In the genomic region with DNA sequence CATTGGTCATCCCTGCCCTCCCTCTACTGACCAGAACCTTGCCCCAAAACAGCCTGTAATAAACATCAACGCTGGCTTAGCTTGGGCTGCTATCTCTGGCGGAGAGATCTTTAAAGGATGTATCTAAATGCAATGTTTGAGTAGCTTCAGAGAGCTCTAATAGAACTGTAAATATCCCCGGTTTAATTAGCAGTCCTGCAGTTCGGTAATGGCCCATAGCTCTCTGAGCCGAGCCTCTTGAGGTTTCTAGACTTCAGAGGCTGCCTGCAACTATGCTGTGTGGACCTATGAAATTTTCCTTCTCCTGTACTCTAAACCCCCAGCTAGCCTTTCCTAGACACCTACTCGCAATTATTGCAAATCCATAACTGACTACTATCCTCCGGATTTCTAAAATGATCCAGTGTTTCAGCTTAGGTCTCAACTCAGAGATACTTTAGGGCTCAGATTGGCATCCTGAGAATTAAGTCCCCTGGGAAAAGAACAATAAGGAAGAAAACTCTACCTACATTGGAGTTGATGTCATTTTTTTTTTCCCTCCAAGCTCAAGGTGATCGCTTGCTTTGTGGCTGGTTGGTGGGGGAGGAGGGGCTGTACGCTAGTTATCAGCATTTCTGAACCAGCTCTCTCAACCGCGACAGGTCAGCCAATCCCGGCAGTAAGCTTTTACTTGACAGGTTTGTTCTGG, we compare ENCODE assay signal across 8 mouse cellular contexts. TPM values are rescaled to one million over a fixed set of nuclear protein-coding genes. Genes with fewer than 3 reads are reported as not detected.
DNase-seq lines count a peak whose midpoint lies in the region; ATAC-seq and TF ChIP-seq lines count a peak whose summit lies in the region.

No protein-coding gene starts in this region.

- no peaks in the 10 kb centered on the region for H3K36me3 ChIP-seq in ES-Bruce4 (ENCODE audit: control insufficient read depth, insufficient read depth, low read length, poor library complexity, severe bottlenecking)
- H3K36me3 ChIP-seq in limb, embryonic 12.5 days: no peaks in the 10 kb centered on the region
- no peaks in the 10 kb centered on the region for H3K36me3 ChIP-seq in splenic B cell, adult 2 months (ENCODE audit: control insufficient read depth, insufficient read depth, low read length, poor library complexity, severe bottlenecking)

- H3K4me2 ChIP-seq in limb, embryonic 12.5 days: peak overlapping the region; percentile 95

- peak overlapping the region; percentile 72 for H3K9ac ChIP-seq in ES-Bruce4 (ENCODE audit: low read depth, poor library complexity, severe bottlenecking)
- peak overlapping the region; percentile 75 for H3K9ac ChIP-seq in limb, embryonic 12.5 days (replicated peaks)

- no peak for TF ChIP-seq POLR2A in ES-Bruce4 (IDR thresholded peaks at IDR 0.05; ENCODE audit: insufficient read depth, low read length)
- no peak for TF ChIP-seq POLR2A in embryonic fibroblast, embryonic 13.5 days (IDR thresholded peaks at IDR 0.05; ENCODE audit: low read depth, low read length)

- no peak for ATAC-seq in limb, embryonic 12.5 days (ENCODE audit: insufficient number of reproducible peaks, insufficient read depth, low FRiP score, low TSS enrichment, low read depth)

- H3K27ac ChIP-seq in gastrocnemius, adult 2 months: peak overlapping the region; percentile 98
- H3K27ac ChIP-seq in ES-Bruce4 (ENCODE audit: insufficient read depth, low read length): no peak overlapping the region
- no peak overlapping the region for H3K27ac ChIP-seq in embryonic fibroblast, embryonic 13.5 days (ENCODE audit: insufficient read depth, low read length)
- H3K27ac ChIP-seq in limb, embryonic 12.5 days: no peak overlapping the region

- peak overlapping the region; percentile 80 for H3K4me3 ChIP-seq in gastrocnemius, adult 2 months
- peak overlapping the region; percentile 94 for H3K4me3 ChIP-seq in ES-Bruce4 (ENCODE audit: low read depth, low read length)
- H3K4me3 ChIP-seq in embryonic fibroblast, embryonic 13.5 days (ENCODE audit: insufficient read depth, low read length): peak overlapping the region; percentile 84
- peak overlapping the region; percentile 96 for H3K4me3 ChIP-seq in limb, embryonic 12.5 days (replicated peaks)

- TF ChIP-seq EP300 in ES-Bruce4 (IDR thresholded peaks at IDR 0.05; ENCODE audit: insufficient read depth, low read depth, low read length): no peak

- no peak for DNase-seq in gastrocnemius, adult 2 months
- DNase-seq in gastrocnemius, adult 8-10 months (ENCODE audit: low spot score in 2 of 2): no peak
- peak; percentile 34 for DNase-seq in splenic B cell, adult 2 months (ENCODE audit: low read depth, low spot score)
- DNase-seq in spleen, adult 12 weeks (ENCODE audit: low spot score): no peak
- DNase-seq in thymus, postnatal 4 days: no peak

- no peak for TF ChIP-seq CTCF in gastrocnemius, adult 2 months (IDR thresholded peaks at IDR 0.05)
- TF ChIP-seq CTCF in ES-Bruce4 (IDR thresholded peaks at IDR 0.05; ENCODE audit: low read depth, low read length): no peak
- TF ChIP-seq CTCF in embryonic fibroblast, embryonic 13.5 days (IDR thresholded peaks at IDR 0.05; ENCODE audit: borderline replicate concordance, insufficient read depth, low read length): no peak

- no peaks in the 10 kb centered on the region for H3K9me3 ChIP-seq in ES-Bruce4 (replicated peaks; ENCODE audit: control insufficient read depth, insufficient read depth, low read length, poor library complexity, severe bottlenecking)
- H3K9me3 ChIP-seq in limb, embryonic 12.5 days: no peaks in the 10 kb centered on the region

- 4% methylated on average over 12 of the region's 12 CpGs for WGBS in limb, embryonic 12.5 days

- no peaks in the 10 kb centered on the region for H3K27me3 ChIP-seq in ES-Bruce4 (ENCODE audit: control insufficient read depth, insufficient read depth, low read length, poor library complexity, severe bottlenecking)
- H3K27me3 ChIP-seq in limb, embryonic 12.5 days: peaks cover 16% of the 10 kb centered on the region
- no peaks in the 10 kb centered on the region for H3K27me3 ChIP-seq in splenic B cell, adult 2 months (ENCODE audit: control insufficient read depth, insufficient read depth, low read length, poor library complexity, severe bottlenecking)

- intact Hi-C loops in gastrocnemius, adult 2 months (cut with DNase I): loop anchor here (10.0 kb wide), 3 partner anchors 150 to 470 kb away; no protein-coding TSS in a partner anchor

- H3K4me1 ChIP-seq in ES-Bruce4 (ENCODE audit: control insufficient read depth, insufficient read depth, low read length): no peaks in the 10 kb centered on the region
- H3K4me1 ChIP-seq in embryonic fibroblast, embryonic 13.5 days (ENCODE audit: control insufficient read depth, insufficient read depth, low read length): no peaks in the 10 kb centered on the region
- peaks cover 8% of the 10 kb centered on the region for H3K4me1 ChIP-seq in limb, embryonic 12.5 days (replicated peaks)

RNA-seq across cellular contexts. Expression of gene Pten, which starts 2.0 kb away (rescaled TPM):
- total RNA-seq in gastrocnemius, adult 2 months (2021): 10 to 100 TPM; 35.2 to 36.9 TPM
- total RNA-seq in gastrocnemius, adult 8-10 months (2022): 10 to 100 TPM; 28.0 to 39.8 (median 32.4) TPM
- polyA plus RNA-seq in ES-Bruce4 (2011; ENCODE audit: insufficient read depth, insufficient read length, low read depth, missing spikeins): 58.8 and 64.1 TPM in 2 replicates
- polyA plus RNA-seq in embryonic fibroblast, embryonic 13.5 days (2011; ENCODE audit: insufficient read length, low read depth, missing spikeins): 104 and 134 TPM in 2 replicates
- polyA plus RNA-seq in limb, embryonic 12.5 days (2016; fragmentation: Nextera tagmentation; extraction: Ambion mirVana): 9.3 and 10.2 TPM in 2 replicates

RNA-seq across cellular contexts. Expression of gene Atad1, which starts 15.7 kb away (rescaled TPM):
- 10 to 100 TPM; 55.3 to 71.6 TPM for total RNA-seq in gastrocnemius, adult 2 months (2021)
- 10 to 100 TPM; 58.0 to 72.1 (median 60.8) TPM for total RNA-seq in gastrocnemius, adult 8-10 months (2022)
- 98.4 and 107 TPM in 2 replicates for polyA plus RNA-seq in ES-Bruce4 (2011; ENCODE audit: insufficient read depth, insufficient read length, low read depth, missing spikeins)
- 87.2 and 97.8 TPM in 2 replicates for polyA plus RNA-seq in embryonic fibroblast, embryonic 13.5 days (2011; ENCODE audit: insufficient read length, low read depth, missing spikeins)
- 62.8 and 65.8 TPM in 2 replicates for polyA plus RNA-seq in limb, embryonic 12.5 days (2016; fragmentation: Nextera tagmentation; extraction: Ambion mirVana)
